Mouse (Mus musculus): ENCODE measurements around the gene Gm9573.

Gm9573 gene

GRCm38 (mm10) chr17:35593786-35594185 lies 32.7 kb downstream of the Gm9573 start:
- no peak for DNase-seq

GRCm38 (mm10) chr17:35592131-35592530 lies 34.3 kb downstream of the Gm9573 start:
- DNase-seq: no peak

- DNase-seq: no peak
Measured at GRCm38 (mm10) chr17:35591731-35592130, 34.7 kb downstream of the Gm9573 start.

GRCm38 (mm10) chr17:35591219-35591578 lies 35.2 kb downstream of the Gm9573 start:
- no peak for DNase-seq

GRCm38 (mm10) chr17:35590410-35591218 lies 35.8 kb downstream of the Gm9573 start:
- peak; percentile 86 for DNase-seq

GRCm38 (mm10) chr17:35588387-35588786 lies 38.0 kb downstream of the Gm9573 start:
- no peak for DNase-seq

GRCm38 (mm10) chr17:35587291-35587690 lies 39.1 kb downstream of the Gm9573 start:
- DNase-seq: no peak

- DNase-seq: peak; percentile 90
Measured at GRCm38 (mm10) chr17:35584330-35584937, 42.0 kb downstream of the Gm9573 start.

- DNase-seq: no peak
Measured at GRCm38 (mm10) chr17:35582900-35583299, 43.5 kb downstream of the Gm9573 start.

- peak; percentile 81 for DNase-seq
Measured at GRCm38 (mm10) chr17:35578211-35578610, 48.2 kb downstream of the Gm9573 start.

GRCm38 (mm10) chr17:35571477-35571876 lies 55.0 kb downstream of the Gm9573 start:
- no peak for DNase-seq

- no peak for DNase-seq
Measured at GRCm38 (mm10) chr17:35570836-35571235, 55.6 kb downstream of the Gm9573 start.

GRCm38 (mm10) chr17:35569091-35569944 lies 57.1 kb downstream of the Gm9573 start:
- DNase-seq: no peak

All from right cerebral cortex, postnatal 14 days (tissue).